Mouse (Mus musculus) layer of hippocampus, adult 11-12 months (tissue): ENCODE data around the gene Gm12569.

ENCODE experiments used
- DNase-seq: peaks from one replicate; pipeline ENCODE4 v3.0.0; 2022; ENCODE audit warnings: low spot score

Gm12569 gene

DNA sequence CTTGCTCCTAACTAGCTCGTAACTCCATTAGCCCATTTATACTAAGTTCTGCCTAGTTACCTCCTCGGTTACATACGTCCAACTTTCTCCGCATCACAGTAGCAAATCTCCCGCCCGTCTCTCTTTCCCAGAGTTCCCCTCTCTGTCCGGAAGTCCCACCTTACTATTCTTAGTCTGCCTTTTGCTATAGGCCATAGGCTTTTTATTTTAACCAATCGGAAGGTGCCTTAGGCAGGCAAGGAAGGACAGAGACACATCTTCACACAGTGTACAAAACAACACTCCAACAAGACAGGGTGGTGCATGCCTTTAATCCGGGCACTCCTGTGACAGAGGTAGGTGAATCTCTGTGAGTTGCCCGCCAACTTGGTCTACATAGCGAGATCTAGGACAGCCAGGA, at the start of gene Gm12569:
Gene Gm12569 (plus strand): TSS at position 166 of the 400 bp plus-strand sequence.
- no peak for DNase-seq

- DNase-seq = no peak
Observed at GRCm38 (mm10) chr11:51202726-51203125, 17.5 kb upstream of the Gm12569 start.

DNA sequence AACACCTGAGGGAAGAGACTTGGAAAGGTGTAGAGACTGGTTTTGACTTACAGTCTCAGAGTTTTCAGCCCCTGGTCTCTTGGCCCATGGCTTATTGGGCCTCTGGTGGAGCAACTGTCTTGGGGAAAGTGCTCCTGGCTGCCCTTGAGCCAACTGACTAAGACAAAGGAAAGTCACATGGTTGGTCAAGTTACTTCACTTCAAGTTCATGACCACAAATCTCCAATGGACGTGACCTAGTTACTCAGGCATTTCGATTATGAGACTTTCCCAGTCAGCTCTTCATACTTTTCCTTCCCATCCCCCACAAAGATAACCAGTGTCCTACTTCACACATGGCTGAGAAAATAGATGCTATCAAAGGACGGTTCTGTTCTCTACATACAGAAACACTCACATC, 12.5 kb upstream of the Gm12569 start:
- DNase-seq = no peak

GRCm38 (mm10) chr11:51211426-51211825, 8.8 kb upstream of the Gm12569 start:
- DNase-seq = no peak

- no peak for DNase-seq
Observed at GRCm38 (mm10) chr11:51214021-51214420, 6.3 kb upstream of the Gm12569 start.

- no peak for DNase-seq
Observed at GRCm38 (mm10) chr11:51219396-51219980, 785 bp upstream of the Gm12569 start.

GRCm38 (mm10) chr11:51227104-51227503, 6.8 kb downstream of the Gm12569 start:
- peak; percentile 47 for DNase-seq

DNA sequence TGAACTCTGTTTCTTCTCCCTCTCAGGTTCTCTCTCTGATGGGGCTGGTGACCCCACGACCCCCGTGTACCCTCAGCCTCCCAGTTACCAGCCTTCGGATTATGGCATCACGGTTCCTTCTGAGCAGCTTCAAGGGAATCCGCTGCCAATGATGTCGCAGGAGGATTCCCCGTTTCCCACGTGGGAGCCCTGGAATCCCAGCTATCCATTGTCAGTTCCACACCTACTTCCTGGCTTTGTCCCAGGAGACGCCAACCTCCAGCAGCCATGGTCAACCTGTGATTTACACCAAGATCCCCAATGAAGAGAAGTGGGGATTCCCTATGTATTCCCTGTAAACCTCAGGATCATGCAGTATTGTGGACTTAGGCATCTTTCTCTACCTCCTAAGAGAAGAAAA, 14.4 kb downstream of the Gm12569 start:
- no peak for DNase-seq

- DNase-seq = no peak
Observed at GRCm38 (mm10) chr11:51242897-51243296, 22.6 kb downstream of the Gm12569 start.

DNA sequence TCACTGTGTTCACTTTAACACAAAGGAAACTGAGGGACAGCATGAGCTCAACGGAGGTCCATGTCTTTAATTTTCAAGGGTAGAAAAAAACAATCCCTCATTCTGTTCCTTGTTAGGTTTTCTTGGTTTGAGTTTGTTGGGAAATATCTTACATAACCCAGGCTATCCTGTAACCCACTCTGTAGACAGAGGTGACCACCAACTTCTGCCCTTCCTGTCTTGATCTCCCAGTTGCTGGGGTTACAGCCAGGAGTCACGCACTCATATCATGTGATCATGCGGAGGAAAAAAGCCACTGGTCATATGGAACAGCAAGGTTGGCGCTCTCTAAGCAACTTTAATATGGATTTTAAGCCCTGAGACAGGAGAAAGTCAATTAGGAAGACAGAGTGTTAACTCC, 36.7 kb downstream of the Gm12569 start:
- DNase-seq = no peak

DNA sequence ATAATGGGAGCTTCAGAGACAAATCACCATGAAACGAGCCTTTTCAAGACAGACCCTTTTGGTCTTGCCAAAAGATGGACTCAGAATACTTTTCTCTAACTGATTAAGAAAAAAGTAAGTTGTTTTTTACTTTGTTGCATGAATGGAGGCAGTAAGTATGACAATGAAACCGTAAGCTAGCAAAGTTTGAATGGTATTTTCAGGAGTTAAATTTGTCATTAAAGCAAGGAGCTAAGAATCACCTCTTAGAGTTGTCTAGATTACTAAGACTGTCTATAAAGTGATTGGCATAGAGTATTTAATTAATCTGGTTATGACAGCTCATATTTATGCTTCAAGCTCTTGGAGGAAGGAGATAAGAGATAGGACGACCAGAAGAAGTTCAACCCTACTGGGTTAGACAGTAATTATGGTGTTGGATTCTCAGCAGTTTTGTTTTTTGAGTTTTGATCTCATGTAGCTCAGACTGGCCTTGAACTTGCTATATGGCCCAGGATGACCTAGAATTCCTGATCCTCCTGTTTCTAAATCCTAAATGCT, 41.5 kb downstream of the Gm12569 start, which contains the start of gene Clk4:
Gene Clk4 (plus strand): TSS at position 51 of the 540 bp plus-strand sequence.
- no peak for DNase-seq

DNA sequence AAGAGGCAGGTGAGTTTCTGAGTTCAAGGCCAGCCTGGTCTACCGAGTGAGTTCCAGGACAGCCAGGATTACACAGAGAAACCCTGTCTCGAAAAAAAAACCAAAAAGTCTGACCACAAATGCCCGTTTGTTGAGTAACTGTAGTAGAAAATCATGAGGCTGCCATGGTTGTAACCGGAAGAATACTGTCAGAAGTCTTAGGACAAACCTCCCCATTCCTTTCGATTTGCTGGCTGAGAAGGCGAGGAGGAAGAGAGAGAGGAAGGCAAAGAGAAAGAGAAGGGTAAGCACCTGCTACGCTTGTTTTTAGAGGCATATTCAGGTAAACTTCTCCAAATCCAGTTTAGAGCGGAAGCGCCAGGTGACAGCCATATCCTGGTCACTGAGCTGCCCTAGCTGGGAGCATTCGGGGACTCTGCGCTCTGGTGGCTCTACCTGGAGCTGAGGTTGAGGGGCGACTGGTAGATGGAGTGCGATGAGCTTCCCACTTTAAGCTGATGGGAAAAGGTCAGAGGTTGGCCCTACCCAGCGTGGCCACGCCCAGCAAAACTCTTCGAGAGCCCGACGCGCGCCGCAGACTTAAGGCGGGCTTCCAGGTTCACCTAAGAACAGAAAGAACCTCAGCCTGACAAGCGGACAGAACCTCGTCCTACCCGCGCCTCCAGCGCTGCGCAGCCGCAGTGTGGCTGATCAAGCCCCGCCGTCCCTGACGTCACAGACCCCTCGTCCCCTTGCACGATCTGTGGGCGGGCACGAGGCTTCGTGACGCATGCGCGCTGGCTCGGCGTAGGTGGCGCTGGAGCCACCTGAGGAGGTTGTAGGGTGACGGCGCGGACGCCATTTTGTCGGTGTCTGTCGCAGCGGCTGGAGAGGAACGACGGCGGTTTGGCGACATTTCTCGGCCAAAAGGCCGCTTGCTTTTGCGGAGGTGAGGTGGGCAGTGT, 42.3 kb downstream of the Gm12569 start, which contains the start of gene BC049762:
Gene BC049762 (minus strand): TSS at position 705 of the 944 bp plus-strand sequence.
- DNase-seq = peak; percentile 99

- peak; percentile 60 for DNase-seq
Observed at GRCm38 (mm10) chr11:51263286-51263831, 43.1 kb downstream of the Gm12569 start.

DNA sequence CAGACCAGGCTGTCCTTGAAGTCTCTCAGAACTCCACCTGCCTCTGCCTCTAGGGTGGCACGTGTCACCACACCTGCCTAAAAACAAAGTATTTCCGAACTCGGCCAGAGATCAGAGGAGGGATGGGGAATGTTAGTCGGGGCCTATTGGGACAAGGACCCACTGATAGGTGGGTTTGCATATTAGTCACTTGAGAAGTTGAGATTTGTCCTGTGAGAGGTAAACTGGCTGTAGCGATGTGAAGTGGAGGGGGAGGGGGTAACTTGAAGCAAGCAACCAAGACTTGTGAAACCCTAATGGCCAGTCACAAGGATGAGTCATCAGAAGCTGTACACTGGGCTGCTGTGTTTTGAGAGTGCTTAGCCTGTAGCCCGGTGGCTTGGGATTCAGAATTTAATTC, 44.1 kb downstream of the Gm12569 start:
- no peak for DNase-seq

- no peak for DNase-seq
Observed at GRCm38 (mm10) chr11:51265326-51265725, 45.1 kb downstream of the Gm12569 start.

DNA sequence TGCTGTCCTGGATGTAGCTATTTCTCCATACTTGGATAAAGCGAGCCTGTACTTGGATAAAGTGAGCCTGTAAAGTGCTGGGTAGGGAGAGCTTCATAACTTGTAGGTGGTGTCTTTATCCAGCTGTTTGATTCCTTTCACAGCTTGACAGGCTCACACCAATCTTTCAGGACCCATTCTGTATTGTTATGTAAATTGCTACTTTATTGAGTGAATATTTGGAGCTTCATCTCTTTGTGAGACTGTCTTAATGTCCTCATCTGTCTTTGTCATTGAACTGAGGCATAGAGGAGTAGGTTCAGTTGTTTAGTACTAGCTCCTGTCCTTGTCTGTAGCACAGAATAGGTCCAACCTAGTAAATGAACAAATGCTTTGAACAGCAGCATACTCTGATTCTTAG, 54.1 kb downstream of the Gm12569 start:
- DNase-seq = no peak
